Comparison of ENCODE assay signal across 8 mouse cellular contexts in the genomic region with DNA sequence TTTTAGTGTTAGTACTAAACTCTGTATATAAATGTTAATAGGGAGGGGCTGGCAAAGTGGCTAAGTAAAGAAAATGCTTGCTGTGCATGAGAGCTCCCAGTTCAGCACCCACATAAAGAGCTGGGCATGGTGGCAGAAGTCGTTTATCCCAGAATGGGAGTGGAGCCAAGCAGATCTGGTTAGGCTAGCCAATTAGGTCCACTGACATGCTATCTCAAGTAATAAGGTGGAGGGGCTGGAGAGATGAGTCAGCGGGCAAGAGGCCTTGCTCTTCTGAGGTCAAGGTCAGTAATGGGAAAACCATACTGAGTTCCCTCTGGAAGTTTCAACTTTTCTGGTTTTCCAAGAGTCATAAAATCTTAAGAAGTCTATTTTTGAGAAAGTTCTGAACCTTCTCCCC. TPM values are rescaled to one million over a fixed set of nuclear protein-coding genes. Genes with fewer than 3 reads are reported as not detected.
DNase-seq lines count a peak whose midpoint lies in the region; ATAC-seq and TF ChIP-seq lines count a peak whose summit lies in the region.

No protein-coding gene starts in this region.

- H3K4me3 ChIP-seq in kidney, postnatal 0 days (replicated peaks; ENCODE audit: low read depth, low read length), result peak overlapping the region; percentile 91
- peak overlapping the region; percentile 89 for H3K4me3 ChIP-seq in bone marrow macrophage, adult 2 months (ENCODE audit: insufficient read depth, low read length)
- peak overlapping the region; percentile 89 for H3K4me3 ChIP-seq in hindbrain, embryonic 13.5 days
- H3K4me3 ChIP-seq in midbrain, embryonic 13.5 days (replicated peaks), result peak overlapping the region; percentile 85

- WGBS in kidney, postnatal 0 days, result 35% methylated on average over 2 of the region's 2 CpGs
- 83% methylated on average over 2 of the region's 2 CpGs for WGBS in hindbrain, embryonic 13.5 days
- 82% methylated on average over 2 of the region's 2 CpGs for WGBS in midbrain, embryonic 13.5 days

- no peak for TF ChIP-seq CTCF in kidney, postnatal 0 days (IDR thresholded peaks at IDR 0.05; ENCODE audit: low read depth)
- no peak for TF ChIP-seq CTCF in bone marrow macrophage, adult 2 months (IDR thresholded peaks at IDR 0.05; ENCODE audit: low read depth, low read length)

- H3K4me1 ChIP-seq in kidney, postnatal 0 days (replicated peaks; ENCODE audit: insufficient read depth, low read length), result peaks cover 14% of the 10 kb centered on the region
- peaks cover 22% of the 10 kb centered on the region for H3K4me1 ChIP-seq in bone marrow macrophage, adult 2 months (ENCODE audit: control insufficient read depth, insufficient read depth, low read length)
- H3K4me1 ChIP-seq in hindbrain, embryonic 13.5 days (replicated peaks), result peaks cover 38% of the 10 kb centered on the region
- peaks cover 37% of the 10 kb centered on the region for H3K4me1 ChIP-seq in midbrain, embryonic 13.5 days (replicated peaks)

- H3K4me2 ChIP-seq in kidney, postnatal 0 days (ENCODE audit: low read length), result peak overlapping the region; percentile 77
- H3K4me2 ChIP-seq in hindbrain, embryonic 13.5 days, result peak overlapping the region; percentile 93
- peak overlapping the region; percentile 89 for H3K4me2 ChIP-seq in midbrain, embryonic 13.5 days (replicated peaks)

- peaks cover 15% of the 10 kb centered on the region for H3K36me3 ChIP-seq in kidney, postnatal 0 days (ENCODE audit: insufficient read depth, low read length)
- H3K36me3 ChIP-seq in hindbrain, embryonic 13.5 days, result peaks cover 49% of the 10 kb centered on the region
- peaks cover 47% of the 10 kb centered on the region for H3K36me3 ChIP-seq in midbrain, embryonic 13.5 days

- no peak for ATAC-seq in kidney, postnatal 0 days (replicated peaks; ENCODE audit: low FRiP score, low read depth)
- no peak for ATAC-seq in hindbrain, embryonic 13.5 days (ENCODE audit: low FRiP score)
- ATAC-seq in midbrain, embryonic 13.5 days, result no peak
- no peak for ATAC-seq in inflammation-experienced regulatory T-cells, adult 6 months

- no peak for TF ChIP-seq POLR2A in bone marrow macrophage, adult 2 months (IDR thresholded peaks at IDR 0.05; ENCODE audit: borderline replicate concordance, low read depth, low read length)

- no peaks in the 10 kb centered on the region for H3K9me3 ChIP-seq in kidney, postnatal 0 days (replicated peaks; ENCODE audit: low read length)
- 0 out of 2 replicates have a peak, but pooled peaks cover 5% of the 10 kb centered on the region for H3K9me3 ChIP-seq in hindbrain, embryonic 13.5 days
- H3K9me3 ChIP-seq in midbrain, embryonic 13.5 days, result peaks cover 5% of the 10 kb centered on the region; the same call in 1 of the 2 replicates

- no peak overlapping the region for H3K27ac ChIP-seq in kidney, postnatal 0 days
- H3K27ac ChIP-seq in bone marrow macrophage, adult 2 months (ENCODE audit: insufficient read depth, low read depth, low read length), result peak overlapping the region; percentile 36
- H3K27ac ChIP-seq in hindbrain, embryonic 13.5 days, result peak overlapping the region; percentile 69
- H3K27ac ChIP-seq in midbrain, embryonic 13.5 days, result no peak overlapping the region

- peak overlapping the region; percentile 90; the same call in 1 of the 2 replicates for H3K9ac ChIP-seq in kidney, postnatal 0 days (ENCODE audit: low read depth, low read length)
- H3K9ac ChIP-seq in hindbrain, embryonic 13.5 days, result peak overlapping the region; percentile 92
- H3K9ac ChIP-seq in midbrain, embryonic 13.5 days (replicated peaks), result peak overlapping the region; percentile 84

- no peak for DNase-seq in kidney, postnatal 0 days (ENCODE audit: low spot score)
- DNase-seq in kidney, postnatal 25 days, result no peak
- no peak for DNase-seq in layer of hippocampus, adult 11-12 months (ENCODE audit: low spot score)
- DNase-seq in right cerebral cortex, postnatal 25 days, result no peak

- H3K27me3 ChIP-seq in kidney, postnatal 0 days (ENCODE audit: insufficient read depth, low read length), result no peaks in the 10 kb centered on the region
- H3K27me3 ChIP-seq in hindbrain, embryonic 13.5 days, result no peaks in the 10 kb centered on the region
- no peaks in the 10 kb centered on the region for H3K27me3 ChIP-seq in midbrain, embryonic 13.5 days

RNA-seq across cellular contexts. Expression of a gene that starts 1.0 kb away (rescaled TPM):
- polyA plus RNA-seq in kidney, postnatal 0 days (2015; fragmentation: Nextera tagmentation; extraction: Ambion mirVana), result 39.2 and 42.5 TPM in 2 replicates
- polyA plus RNA-seq in bone marrow macrophage, adult 2 months (2012; ENCODE audit: insufficient read depth, insufficient read length, missing spikeins), result 51.7 and 56.2 TPM in 2 replicates
- polyA plus RNA-seq in hindbrain, embryonic 13.5 days (2015; fragmentation: Nextera tagmentation; extraction: Ambion mirVana), result 54.8 and 56.1 TPM in 2 replicates
- polyA plus RNA-seq in midbrain, embryonic 13.5 days (2015; fragmentation: Nextera tagmentation; extraction: Ambion mirVana), result 52.8 and 54.4 TPM in 2 replicates
- 10 to 100 TPM; 56.3 to 64.4 (median 64.3) TPM for polyA plus RNA-seq in inflammation-experienced regulatory T-cells, adult 6 months (2017; shearing (Covaris generic))

RNA-seq across cellular contexts. Expression of a gene that starts 1.0 kb away (rescaled TPM):
- 168 and 175 TPM in 2 replicates for polyA plus RNA-seq in kidney, postnatal 0 days (2015; fragmentation: Nextera tagmentation; extraction: Ambion mirVana)
- polyA plus RNA-seq in bone marrow macrophage, adult 2 months (2012; ENCODE audit: insufficient read depth, insufficient read length, missing spikeins), result 63.9 and 65.9 TPM in 2 replicates
- polyA plus RNA-seq in hindbrain, embryonic 13.5 days (2015; fragmentation: Nextera tagmentation; extraction: Ambion mirVana), result 125 and 127 TPM in 2 replicates
- 127 and 131 TPM in 2 replicates for polyA plus RNA-seq in midbrain, embryonic 13.5 days (2015; fragmentation: Nextera tagmentation; extraction: Ambion mirVana)
- polyA plus RNA-seq in inflammation-experienced regulatory T-cells, adult 6 months (2017; shearing (Covaris generic)), result 10 to 100 TPM; 55.5 to 58.0 (median 57.0) TPM

Comparison
In these comparisons a context has a peak if more than half of its experiments do, and no peak if none do; other contexts are left out.
1. H3K27ac ChIP-seq: peak in bone marrow macrophage, adult 2 months (single experiment) and hindbrain, embryonic 13.5 days (single experiment); none in kidney, postnatal 0 days (single experiment) and midbrain, embryonic 13.5 days (single experiment).
2. Peak in every context shown above with its lines, with median percentiles within 50 percentile points of each other: H3K4me2 ChIP-seq, H3K4me3 ChIP-seq and H3K9ac ChIP-seq.